Mouse (Mus musculus): ENCODE results near the gene Mef2b.

DNA sequence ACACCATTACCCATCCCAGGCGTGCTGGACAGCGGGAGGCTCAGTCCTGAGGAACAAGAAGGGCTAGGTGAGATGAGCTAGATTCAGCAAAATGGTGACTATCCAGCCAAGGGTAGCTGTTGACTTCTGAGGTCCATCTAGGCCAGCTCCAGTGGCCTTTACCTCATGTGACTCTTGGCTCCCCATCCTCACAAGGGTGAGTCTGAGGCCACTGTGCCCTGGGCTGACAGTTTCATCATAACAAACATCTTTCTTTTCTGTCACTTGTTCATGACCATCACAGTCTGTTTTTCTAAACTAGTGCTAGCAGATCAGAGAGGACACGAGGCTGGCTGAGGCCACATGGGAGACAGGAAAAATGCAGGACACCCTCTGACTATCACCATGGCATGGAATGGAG lies 54.7 kb downstream of the Mef2b start:
- TF ChIP-seq CTCF (IDR thresholded peaks at IDR 0.05), result no peak
- no peak for TF ChIP-seq EP300 (IDR thresholded peaks at IDR 0.05)

All from lung, postnatal 0 days (tissue).